Mouse (Mus musculus) cortical plate, adult 2 months (tissue): ENCODE measurements around the gene Zer1.

Source experiments
- CTCF ChIP-seq: fragments of 200-500 bp; IDR thresholded peaks from 2 replicates; pipeline ENCODE4 v1.5.1; 2011; ENCODE audit warnings: mild to moderate bottlenecking, control low read depth, low read length; ENCODE audit not compliant: insufficient read depth; ENCODE audit errors: extremely low read depth
- POLR2A ChIP-seq: fragments of 200-500 bp; IDR thresholded peaks from 2 replicates; pipeline ENCODE4 v1.6.1; 2011; ENCODE audit warnings: mild to moderate bottlenecking, low read length, control low read depth; ENCODE audit not compliant: insufficient read depth; ENCODE audit errors: extremely low read depth

DNA sequence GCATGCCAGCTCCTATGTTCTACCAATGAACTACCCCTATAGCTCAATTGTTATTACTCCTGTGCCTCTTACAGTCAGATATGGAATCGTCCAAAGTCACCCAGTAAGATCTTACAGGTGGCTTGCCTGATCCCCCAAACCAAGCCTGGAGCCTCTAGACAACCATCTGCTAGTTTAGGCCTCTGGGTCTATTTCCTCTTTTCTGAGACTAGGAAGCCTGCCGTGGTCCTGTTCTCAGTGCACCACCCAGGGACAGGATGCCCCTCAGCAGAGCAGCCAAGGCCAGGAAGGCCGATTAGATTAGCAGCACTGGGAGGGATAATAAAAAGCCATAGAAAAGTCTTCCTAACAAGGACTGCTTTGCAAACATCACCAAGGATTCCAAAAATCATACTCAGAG lies 74.6 kb downstream of the Zer1 start:
- TF ChIP-seq CTCF (no peak), POLR2A (no peak)
